Mouse (Mus musculus) thymus, postnatal 10 days (tissue): ENCODE results near the gene Zfp553.

Experiments
- DNase-seq, 2 experiments: peaks; one replicate each; pipeline ENCODE4 v3.0.0; 2021; ENCODE audit warnings: low spot score in 2 of 2

The Zfp553 gene

DNA sequence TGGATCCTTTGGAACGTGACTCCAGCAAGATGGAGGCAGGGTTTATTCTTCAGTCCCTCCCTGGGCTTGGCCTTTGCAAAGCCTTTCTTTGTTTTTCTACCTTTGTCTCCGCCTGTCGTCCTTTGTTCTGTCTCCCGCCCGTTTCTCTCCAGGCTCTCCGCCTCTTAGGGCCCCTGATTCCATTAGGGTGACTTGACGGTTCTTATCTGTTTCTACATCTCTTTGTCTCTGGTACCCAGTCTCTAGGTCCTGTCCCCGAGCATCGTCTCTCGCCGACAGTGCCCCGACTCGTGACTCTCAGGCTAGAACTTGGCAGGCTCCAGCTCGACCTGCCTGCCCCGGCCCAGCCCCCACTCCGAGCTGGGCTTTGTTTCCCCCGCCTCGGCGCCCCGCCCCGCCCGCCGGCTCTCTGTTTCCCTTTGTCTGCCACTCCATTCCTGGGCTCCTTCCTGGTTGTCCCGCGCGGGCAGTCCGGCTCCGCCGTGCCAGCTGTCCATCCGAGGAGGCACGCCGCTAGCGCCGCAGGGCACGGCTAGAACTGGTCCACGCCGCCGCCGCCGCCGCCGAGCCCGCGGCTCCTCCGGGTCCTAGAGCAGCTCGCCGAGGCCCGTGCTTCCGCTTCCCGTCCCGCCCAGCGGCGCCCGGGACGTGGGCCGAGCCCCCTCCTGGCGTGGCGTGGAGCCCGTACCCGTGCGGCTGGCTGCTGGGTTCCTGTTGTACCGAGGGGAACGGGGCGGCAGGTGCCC is at the start of gene Zfp553, which contains the start of gene Sept1:
TSS of gene Zfp553 (plus strand) at position 440 of the 746 bp plus-strand sequence.
TSS of gene Sept1 (minus strand) at position 509 of the 746 bp plus-strand sequence.
- peak; percentile 76 to 78 for DNase-seq

DNA sequence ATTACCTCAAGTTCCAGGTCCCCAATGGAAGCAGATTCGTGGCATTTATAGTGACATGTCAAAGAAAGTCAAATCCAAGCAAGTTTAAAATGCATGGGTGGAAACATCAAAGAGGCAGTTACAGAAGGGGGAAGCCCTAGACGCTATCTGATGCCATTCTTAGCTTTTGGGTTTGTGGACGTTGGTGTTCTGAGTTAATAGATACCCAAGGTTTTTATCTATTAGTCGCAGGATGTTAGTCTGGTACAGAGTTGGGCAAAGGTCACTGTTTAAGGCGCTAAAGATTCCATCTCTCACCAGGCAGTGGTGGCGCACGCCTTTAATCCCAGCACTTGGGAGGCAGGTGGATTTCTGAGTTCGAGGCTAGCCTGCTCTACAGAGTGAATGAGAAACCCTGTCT is 49.5 kb upstream of the Zfp553 start:
- DNase-seq = no peak

DNA sequence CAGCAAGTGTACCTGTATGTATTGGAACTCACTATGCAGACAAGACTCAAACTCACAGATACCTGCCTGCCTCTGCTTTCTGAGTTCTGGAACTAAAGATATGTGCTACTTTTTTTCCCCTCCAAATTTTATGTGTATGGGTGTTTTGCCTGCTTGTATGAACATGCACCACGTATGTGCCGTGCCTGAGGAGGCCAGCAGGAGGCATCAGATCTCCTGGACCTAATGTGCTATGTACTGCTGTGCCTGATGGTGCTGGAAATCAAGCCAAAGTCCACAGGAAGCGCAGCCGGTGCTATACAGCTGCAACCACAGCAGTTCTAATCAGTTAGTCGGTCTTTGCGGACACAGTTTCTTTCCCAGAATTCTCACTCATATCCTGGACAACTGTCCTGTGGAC is 49.0 kb upstream of the Zfp553 start:
- DNase-seq = peak in 1 of 2 experiments; percentile 28

DNA sequence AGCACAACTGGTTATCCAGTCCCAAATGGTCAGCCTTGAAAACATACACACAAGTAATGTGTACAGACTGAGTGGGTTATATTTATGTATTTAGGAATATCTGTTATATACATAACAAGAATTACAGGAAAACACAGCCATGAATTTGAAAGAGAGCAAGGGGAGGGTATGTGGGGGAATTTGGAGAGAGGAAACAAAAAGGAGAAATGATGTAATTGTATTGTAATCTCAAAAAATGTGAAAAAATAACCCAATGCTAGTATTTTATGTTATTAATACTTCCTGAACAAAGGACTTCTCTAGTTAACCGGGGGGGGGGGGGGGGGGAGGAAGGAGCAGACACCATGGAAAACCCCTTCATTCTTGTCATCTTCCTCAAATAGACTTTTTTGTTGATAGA is 48.1 kb upstream of the Zfp553 start:
- no peak for DNase-seq

DNA sequence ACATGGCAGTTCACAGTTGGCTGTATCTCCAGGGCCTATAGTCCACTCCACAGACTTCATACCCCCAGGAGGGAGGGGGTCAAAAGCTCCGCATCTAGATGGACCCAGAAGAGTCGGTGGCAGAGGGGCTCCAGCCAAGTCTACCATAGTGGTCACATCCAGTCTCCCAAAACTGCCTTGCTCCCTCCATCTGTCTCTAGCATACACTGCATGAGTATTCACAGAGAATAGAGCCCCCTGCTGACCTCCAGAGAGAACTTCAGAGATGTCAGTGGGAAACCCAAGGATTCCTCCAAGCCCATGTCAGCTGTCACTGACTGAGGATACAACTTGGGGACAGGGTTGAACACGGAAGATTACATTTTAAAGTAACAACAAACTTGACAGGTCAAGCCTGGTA is 47.3 kb upstream of the Zfp553 start:
- DNase-seq = peak in 1 of 2 experiments; percentile 32

DNA sequence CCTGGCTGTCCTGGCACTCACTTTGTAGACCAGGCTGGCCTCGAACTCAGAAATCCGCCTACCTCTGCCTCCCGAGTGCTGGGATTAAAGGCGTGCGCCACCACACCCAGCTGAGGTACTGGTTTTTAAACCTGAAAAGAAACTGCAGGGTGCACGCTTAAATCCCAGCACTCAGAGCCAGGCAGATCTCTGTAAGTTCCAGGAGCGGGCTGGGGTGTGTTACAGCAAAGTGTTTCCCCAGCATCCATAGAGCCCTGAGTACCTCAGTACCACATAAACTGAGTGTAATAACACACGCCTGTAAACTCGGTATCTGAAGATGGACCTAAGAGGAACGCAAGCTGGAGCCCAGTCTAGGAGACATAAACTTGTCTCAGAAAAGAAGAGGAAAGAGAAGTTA is 45.5 kb upstream of the Zfp553 start:
- no peak for DNase-seq

DNA sequence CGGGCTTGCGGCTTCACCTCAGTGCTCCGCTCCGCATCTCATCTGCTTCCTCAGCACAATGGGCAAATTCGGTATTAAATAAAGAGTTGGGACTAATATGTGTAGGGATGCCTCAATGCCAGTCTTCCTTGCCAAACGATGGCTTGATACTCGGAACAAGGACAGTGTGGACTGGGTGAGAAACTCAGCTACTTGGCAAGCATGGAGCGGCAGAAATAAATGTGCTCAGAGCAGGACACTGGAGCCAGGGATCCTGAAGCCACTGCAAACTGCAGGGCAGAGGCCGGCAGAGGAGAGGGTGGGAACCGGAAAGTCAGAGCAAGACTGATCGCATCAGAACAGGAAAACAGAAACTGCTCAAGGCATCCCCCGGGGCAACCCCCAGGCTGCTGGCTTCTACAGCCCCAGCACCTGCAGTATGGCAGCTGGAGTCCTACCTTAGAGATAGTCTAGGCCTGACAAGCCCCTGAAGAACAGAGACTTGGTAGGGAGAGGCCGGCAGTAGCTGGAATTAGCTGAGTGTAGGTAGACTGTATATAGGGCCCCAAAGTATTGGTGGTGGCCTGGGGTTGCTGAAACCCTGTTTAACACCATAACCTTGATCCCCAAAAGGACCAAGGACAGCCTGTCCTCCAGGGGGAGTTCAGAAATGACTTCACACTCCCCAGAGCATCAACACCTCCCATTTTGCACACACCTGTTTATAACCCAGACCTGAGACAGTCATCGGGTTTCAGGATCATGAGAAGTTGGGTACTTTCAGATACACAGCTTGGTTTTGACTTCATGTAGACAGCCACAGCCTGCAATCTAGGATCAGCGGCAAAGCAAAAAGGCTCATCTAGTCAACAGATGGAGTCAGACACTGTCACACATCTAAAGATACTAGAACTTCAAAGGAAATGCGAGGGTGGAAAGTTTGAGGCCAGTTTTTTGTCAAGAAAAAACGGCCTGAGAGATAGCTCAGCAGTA is 44.3 kb upstream of the Zfp553 start:
- DNase-seq = peak; percentile 55 to 59

DNA sequence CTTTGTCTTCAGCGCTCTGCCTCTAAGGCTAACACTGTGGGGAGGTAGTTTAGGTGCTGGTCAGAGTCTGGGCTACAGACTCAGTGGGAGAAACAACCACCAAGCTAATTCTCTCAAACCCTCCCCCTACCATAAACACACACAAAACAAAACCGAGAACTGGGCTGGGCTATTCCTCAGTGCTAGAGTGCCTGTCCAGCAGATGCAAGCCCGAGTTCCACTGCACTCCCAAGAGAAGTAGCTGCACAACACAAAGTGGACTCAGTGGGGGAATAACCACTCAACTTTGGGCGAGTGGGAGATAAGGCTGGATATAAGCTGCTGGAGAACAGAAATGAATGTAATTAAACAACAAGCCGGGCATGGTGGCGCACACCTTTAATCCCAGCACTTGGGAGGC is 42.2 kb upstream of the Zfp553 start:
- no peak for DNase-seq

DNA sequence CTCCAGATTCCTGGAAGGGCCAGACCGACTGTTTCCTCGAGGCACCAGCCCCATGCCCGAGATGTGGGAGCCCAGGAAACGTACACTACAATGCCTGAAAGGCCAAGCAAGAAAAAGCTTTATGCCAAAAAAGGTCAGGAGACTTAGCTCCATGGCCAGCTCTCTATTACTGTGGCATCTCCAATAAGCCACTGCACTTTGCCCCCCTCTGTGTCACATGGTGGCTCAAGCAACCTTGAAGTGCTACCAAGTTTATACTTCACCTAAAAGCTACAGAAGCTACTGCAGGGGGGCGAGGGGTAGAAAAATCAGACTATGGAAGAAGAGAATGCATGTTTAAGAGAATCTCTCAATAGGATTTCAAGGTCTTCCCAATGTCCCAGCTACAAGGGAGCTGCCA is 39.9 kb upstream of the Zfp553 start:
- no peak for DNase-seq

DNA sequence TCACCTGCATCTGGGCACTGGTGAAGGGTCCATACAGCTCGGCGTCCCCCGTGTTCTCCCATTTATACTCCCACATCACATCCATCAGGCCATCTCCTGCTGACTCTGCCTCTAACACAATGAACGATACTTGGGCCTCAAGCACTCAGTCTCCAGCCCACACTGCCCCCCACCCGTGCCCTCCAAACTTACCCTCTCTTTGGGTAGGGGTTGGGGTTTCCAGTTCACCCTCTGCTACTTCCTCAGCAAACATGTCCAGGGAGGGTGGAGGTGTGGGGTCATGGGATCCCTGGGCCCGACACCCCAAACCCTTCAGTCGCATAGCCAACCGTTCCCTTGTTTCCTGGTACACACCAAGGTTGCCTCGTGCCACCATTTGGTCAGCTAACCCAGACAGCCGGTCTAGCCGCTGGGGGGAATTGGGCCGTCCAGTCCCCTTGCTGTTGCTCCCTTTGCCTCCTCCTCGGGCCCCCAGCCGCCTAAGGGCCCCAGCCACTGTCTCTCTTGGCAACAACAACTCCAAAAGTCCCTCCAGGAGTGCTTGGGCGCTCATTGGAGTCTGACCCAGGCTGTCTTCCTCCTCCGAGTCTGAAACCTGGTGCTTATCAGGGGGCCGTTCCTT is 38.7 kb upstream of the Zfp553 start:
- DNase-seq = no peak

DNA sequence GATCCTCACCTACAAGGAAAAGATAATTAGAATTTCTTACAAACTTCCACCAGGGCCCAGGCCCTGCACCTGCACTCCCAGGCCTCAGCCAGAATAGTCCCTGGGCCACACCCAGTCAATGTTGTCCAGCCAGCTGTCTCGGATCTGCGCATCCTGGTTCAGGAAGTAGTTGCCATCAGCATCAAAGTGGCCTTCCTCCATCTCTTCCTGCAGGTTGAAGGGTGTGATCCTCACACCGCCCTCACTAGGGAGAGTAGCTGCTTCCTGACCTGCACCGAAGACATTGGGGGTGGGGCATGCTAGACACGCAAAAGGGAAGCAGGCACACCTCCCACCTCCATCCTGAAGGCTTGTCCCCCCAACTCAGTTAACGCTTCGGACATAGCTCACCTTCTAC is 38.2 kb upstream of the Zfp553 start:
- no peak for DNase-seq

DNA sequence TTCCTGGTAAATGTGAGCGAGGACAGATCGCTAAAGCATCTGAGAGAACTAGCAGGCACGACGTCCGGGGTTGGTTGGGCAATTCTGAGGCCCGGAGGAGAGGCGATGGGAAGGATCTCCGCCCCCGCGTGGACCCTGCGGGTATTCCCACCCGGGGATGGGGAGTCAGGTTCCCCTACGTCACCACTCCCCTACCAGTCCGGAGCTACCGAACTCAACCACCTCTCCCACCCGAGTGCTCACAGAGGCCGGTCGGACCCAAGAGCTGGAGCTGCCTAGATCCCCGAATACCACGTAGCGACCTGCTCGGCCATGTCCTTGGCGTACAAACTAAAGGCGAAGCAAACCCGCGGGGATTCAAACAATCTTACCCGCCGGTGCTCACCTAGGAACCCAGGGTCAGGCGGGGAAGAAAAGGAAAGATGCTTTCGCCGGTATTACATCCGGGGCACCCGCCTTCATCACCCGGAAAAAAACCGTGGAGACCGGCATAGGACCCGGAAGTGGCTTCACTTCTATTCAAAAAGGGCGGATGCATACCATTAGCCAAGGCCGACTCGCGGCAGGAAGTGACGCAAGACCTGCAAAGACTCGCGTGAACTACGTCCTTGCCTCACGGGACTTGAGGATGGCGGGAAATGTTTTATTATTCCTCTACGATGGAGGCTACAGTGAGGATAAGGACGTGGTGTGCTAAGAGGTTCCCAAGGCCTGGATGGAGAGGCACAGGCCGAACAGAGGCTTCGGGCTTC is 37.1 kb upstream of the Zfp553 start, which contains the start of gene Cd2bp2:
TSS of gene Cd2bp2 (minus strand) at position 507 of the 752 bp plus-strand sequence.
- peak; percentile 93 to 96 for DNase-seq

DNA sequence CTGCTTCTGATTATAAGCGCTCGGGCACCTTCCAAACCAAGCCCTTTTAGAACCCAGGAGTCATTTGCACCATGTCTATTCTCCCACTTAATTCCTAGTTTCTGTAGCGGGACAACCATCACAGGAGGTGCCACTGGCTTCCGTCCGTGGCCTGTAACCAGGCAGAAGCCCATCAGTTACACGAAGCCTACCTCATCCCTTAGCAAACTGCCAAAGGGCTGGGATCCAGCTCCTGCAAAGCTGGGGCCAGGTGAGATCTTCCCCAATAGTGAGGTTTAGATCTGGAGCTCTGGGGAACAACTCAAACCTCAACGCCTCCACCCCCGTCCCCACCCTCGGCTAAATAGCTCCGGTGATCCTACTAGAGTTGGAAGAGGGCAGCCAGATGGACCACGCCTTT is 36.4 kb upstream of the Zfp553 start:
- DNase-seq = no peak

DNA sequence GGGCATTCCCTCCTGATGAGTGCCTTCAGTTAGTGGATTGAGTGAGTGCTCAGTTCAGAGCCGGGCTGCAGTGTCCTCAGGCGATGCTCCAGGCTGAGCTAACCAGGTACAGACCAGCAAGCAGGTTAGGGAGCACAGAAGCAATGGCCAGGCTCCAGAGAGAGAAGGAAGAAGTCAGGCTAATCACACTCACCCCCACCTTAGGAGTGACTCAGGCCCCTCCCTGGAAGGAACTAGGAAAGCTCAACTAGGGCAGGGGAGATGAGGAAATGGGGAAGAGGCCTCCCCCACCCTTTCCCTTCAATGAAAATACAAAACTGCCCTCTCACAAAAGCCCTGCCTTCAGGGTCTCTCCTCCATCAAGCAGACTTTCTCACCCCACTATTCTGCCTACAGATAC is 26.3 kb upstream of the Zfp553 start:
- no peak for DNase-seq

DNA sequence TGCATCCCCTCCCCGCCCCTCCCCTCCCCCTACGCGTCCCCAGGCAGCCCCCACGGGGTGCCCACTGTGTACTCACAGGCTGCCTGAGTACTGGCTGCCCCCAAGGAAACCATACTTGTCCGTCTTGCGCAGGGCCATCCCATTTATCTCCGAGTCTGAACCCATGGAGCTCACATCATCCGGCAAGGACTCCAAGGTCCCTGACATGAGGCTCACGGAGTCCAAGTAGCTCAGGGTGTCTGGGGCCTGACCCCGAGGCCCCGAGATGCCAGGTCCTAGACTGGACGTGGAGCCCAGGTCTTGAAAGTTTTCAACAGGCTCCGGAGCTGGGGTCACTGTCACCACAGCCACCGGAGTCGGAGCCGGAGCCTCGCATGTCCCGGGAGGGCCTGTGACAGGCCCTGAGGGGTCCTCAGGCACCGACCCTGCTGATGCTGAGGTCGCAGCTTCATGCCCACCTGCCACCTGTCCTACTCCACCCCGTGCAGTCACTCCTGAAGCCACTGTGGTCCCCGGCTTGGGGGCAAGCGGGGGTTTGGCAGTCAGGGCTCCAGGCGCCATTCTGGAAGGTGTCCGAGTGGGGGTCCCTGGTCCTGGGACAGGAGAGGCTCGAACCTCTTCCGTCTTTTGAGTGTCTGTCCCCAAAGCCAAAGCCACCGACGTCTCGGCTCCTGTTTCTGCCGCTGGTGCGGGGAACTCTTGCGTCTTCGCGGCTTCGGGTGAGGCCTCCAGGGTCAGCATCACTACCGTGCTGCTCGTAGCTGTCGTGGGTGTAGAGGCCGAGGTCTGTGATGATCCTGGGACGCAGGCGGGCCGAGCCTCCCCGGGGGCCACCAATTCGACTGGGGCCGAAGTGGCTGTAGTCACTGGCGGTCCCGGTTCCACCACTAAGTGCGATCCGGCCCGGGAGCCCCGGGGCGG is 25.2 kb upstream of the Zfp553 start:
- peak in 1 of 2 experiments; percentile 45 for DNase-seq

DNA sequence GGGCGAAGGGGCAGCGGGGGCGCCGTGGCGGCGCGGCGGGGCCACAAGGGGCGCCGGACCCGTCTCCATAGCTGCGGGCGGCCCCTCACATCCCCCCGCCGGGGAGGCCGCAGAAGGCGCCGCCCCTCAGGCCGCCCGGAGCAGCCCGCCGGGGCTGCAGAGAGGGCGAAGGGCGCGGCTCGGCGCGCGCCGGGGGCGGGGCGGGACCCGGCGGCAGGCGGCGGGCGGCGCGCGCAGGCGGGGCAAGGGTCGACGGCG is 24.6 kb upstream of the Zfp553 start, which contains the start of gene Tbc1d10b:
TSS of gene Tbc1d10b (minus strand) at position 174 of the 258 bp plus-strand sequence.
- DNase-seq = peak in 1 of 2 experiments; percentile 63

DNA sequence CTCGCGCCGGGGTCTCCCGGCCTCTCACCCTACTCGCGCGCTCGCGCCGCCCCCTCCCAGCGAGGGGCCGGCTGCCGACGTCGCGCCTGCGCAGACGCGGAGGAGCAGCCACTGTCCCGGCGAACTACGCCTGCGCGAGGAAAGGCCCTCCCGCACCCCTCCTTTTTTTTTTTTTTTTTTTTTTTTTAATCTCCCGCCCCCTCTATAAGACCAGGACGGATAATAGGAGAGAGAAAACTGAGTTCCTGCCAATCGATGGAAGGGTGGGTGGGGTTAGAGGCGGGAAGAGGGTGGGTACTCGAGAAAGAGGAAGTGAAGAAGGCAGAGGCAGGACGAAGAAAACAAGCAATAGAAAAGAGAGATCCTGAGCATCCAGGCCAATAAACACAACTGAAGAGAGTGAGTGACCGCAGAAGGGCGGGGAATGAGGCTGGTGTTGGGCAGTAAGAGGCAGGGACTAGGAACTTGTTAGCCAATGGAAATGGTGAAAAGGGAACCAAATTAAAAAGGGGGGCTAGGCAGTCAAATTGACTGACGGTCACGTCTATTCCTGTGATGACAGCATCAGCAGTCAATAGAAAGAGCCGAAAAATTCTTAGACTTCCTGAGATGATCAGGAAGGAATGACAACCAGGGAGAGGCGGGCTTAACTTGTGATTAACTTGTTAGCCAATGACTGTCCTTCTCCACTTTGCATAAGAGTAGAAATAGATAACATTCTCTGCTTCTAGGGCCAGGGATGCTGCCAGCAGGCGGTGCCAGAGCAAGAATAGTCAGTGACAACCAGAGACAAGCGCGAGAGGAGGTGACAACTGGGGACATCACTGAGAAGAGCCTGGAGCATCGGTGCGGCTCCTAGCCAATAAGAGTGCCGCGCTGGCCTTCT is 24.1 kb upstream of the Zfp553 start, which contains the start of gene Mylpf:
TSS of gene Mylpf (plus strand) at position 338 of the 886 bp plus-strand sequence.
- DNase-seq = peak; percentile 94 to 97

DNA sequence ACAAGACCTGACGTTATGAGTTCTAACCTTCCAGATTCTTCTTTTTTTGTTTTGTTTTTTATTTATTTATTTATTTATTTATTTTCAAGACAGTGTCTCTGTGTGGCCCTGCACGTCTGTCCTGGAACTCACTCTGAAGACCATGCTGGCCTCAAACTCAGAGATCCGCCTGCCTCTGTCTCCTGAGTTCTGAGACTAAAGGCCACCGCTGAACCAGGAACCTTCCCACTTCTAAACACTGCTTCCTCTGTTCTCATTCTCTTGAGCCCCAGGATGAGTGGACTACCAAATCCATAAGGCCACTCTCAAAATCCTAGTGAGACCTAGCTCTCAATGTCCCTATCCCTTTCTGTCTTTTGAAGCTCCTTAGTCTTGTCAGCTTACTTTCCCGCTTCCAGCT is 23.0 kb upstream of the Zfp553 start:
- DNase-seq = no peak

DNA sequence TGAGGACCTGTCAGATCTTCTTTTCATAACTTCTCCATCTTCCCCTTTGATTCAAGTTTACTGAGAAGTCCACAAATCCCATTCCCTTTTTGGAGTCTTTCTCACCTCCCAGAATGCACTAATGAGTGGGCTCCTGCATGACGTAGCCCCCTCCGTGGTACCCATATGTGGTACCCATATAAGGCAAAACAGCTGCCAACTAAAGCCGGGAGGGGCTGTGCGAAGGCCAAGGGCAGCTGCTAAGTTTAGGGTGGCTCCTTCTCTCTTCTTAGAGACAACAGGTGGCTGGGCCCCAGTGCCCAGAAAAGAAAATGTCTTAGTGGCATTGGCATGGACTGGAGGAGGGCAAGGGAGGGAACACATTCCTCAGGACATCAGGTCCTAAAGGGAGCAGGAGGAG is 22.6 kb upstream of the Zfp553 start:
- peak; percentile 53 to 59 for DNase-seq
